Mouse (Mus musculus) Patski (cell line): Measurements from ENCODE around the gene Ap1g2. TPM values are rescaled to one million over a fixed set of nuclear protein-coding genes. Genes with fewer than 3 reads are reported as not detected.
A peak's percentile ranks its signal among the peaks of the same experiment; 100 is the strongest.

Experiments
- ATAC-seq: fragments of 100-300 bp; one replicate; pipeline ENCODE4 v1.8.0; 2021
- CTCF ChIA-PET: fragments of 350-600 bp; sonication (Branson Sonifier 250); formaldehyde crosslinking; loops from one replicate; lab custom pipeline; 2022; ENCODE audit warnings: inconsistent platforms; lab: Charles Lee
- POLR2A ChIA-PET: fragments of 350-600 bp; sonication (Branson Sonifier 250); formaldehyde crosslinking; loops from one replicate; lab custom pipeline; 2022; ENCODE audit warnings: antibody characterized with exemption, inconsistent platforms; lab: Charles Lee
- DNase-seq: peaks from one replicate; pipeline ENCODE4 v3.0.0-alpha.2; 2011; ENCODE audit warnings: low read depth, low spot score
- H3K27me3 ChIP-seq: fragments of 371-371 bp; one replicate; pipeline ENCODE4 v1.5.1; 2021
- CTCF ChIP-seq: fragments of 100-300 bp; IDR thresholded peaks from one replicate; pipeline ENCODE4 v1.5.1; 2021
- in situ Hi-C: fragments of 300-500 bp; cut with MboI; formaldehyde crosslinking; loops from 3 replicates; pipeline ENCODE4 v1.11.1; 2018; ENCODE audit warnings: low pct_unique_long_range_greater_than_20kb, mixed read lengths
- polyA plus RNA-seq: library from polyadenylated mRNA; unstranded; gene quantifications from one replicate; pipeline ENCODE4 v1.2.3, GENCODE M21; 2021

Gene Ap1g2
- polyA plus RNA-seq, 1 experiment from 2014 or later: 25.9 TPM

DNA sequence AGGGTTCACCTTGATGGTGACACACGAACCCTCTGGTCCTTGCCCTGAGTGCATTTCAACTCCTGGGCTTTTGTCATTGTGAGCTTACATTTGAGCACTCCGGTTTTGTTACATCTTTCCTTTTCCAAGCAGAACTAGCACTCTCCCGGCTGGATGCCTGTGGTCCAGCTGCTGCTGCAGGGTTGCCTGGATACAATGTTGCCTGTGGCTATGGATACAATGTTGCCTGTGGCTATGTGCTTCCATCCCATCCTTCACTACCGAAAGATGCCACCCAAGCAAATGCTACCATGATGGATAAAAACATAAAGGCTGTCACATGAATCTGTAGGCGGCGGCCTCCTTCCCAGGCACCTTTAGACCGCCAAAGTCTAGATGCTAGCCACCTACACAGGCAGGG, 20.1 kb upstream of the Ap1g2 start:
- H3K27me3 ChIP-seq: peaks cover 44% of the 10 kb centered on the region
- TF ChIP-seq CTCF: no peak
- in situ Hi-C loops: loop anchor here (10.0 kb wide), 1 partner anchor 408 kb away; no protein-coding TSS in a partner anchor
- CTCF ChIA-PET: no interaction called here
- POLR2A ChIA-PET: no interaction called here
- no peak for DNase-seq
- no peak for ATAC-seq

DNA sequence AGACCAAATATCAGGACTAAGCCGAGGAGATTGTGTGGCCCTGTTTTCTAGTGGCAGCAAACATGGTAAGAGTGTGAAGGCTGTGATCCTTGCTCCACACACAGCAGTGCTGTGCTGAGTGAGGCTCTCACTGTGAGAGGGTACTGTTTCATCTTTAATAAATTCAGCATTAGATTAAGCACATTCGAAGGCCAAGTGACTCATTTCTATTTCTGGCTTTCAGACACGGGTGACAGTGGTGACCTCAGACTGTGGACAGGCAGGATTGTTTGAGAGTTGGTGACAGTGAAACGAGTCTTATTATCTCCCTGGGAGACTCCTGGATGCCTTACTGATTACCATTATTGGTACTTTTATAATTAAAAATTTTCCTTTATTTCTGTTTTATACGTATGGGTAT, 19.3 kb upstream of the Ap1g2 start:
- no peak for DNase-seq
- TF ChIP-seq CTCF: no peak
- H3K27me3 ChIP-seq: peaks cover 37% of the 10 kb centered on the region
- in situ Hi-C loops: loop anchor here (10.0 kb wide), 1 partner anchor 409 kb away; no protein-coding TSS in a partner anchor
- ChIA-PET CTCF (interaction anchor here (8.0 kb wide), 1 partner anchor 22 kb away, joined by 35 read pairs; no protein-coding TSS in a partner anchor), POLR2A (no interaction called here)
- ATAC-seq: no peak

DNA sequence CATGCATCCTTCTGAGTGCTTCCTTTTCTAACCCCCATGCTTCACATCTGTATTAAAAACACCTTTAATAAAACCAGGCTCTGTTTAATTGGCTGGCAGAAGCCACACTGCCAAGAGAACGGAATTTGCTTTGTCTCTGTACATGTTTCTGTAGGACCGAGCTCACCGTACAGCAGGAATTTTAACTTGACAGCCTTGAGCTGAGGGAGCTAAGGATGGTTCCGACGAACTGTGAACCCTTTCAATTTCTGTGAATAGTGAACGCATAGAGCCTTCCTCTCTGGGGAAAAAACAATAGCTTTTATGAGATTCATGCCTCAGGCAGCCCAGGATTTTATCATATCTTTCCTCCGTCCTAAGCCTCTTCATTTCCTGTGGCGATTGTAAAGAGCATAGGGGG, 16.0 kb upstream of the Ap1g2 start:
- no peak for TF ChIP-seq CTCF

DNA sequence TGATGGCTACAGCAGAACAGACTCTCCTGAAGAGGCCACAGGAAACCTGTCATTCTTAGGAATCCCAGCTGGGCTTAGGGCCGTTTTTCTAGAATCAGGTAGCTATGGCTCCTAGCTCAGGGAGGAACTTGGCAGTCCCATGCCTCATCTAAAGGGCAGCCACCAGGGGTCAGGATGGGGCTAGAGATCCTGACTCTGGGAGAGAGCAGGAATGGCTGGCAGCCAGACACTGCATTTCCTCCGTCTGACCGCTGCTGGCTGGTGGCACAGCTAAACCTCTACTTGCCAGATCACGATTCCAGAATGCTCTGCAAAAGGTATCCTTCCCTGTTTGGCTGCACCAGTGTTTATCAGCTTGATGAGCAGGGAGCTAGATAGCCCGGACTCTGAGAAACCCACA, 15.6 kb upstream of the Ap1g2 start:
- ChIA-PET POLR2A (interaction anchor here (0.6 to 0.9 kb wide), 3 partner anchors 43 to 1061 kb away, joined by 3 to 8 read pairs (median 3); no protein-coding TSS in a partner anchor), CTCF (interaction anchor here (0.6 to 8.0 kb wide), 10 partner anchors 9 to 375 kb away, joined by 3 to 38 read pairs (median 4); no protein-coding TSS in a partner anchor)
- in situ Hi-C loops: loop anchor here (5.0 to 10.0 kb wide), 3 partner anchors 40 to 413 kb away; no protein-coding TSS in a partner anchor
- peaks cover 34% of the 10 kb centered on the region for H3K27me3 ChIP-seq
- peak; percentile 48 for DNase-seq
- no peak for TF ChIP-seq CTCF
- ATAC-seq: peak; percentile 91

More for the DNA sequence above, 16.0 kb upstream of the Ap1g2 start:
- in situ Hi-C loops: loop anchor here (5.0 to 10.0 kb wide), 3 partner anchors 40 to 412 kb away; no protein-coding TSS in a partner anchor
- POLR2A ChIA-PET: interaction anchor here (0.9 kb wide), 1 partner anchor 100 kb away, joined by 3 read pairs; no protein-coding TSS in a partner anchor
- ATAC-seq (no peak), DNase-seq (no peak)
- peaks cover 35% of the 10 kb centered on the region for H3K27me3 ChIP-seq
- CTCF ChIA-PET: interaction anchor here (1.0 to 8.0 kb wide), 9 partner anchors 9 to 101 kb away, joined by 3 to 38 read pairs (median 5); no protein-coding TSS in a partner anchor

DNA sequence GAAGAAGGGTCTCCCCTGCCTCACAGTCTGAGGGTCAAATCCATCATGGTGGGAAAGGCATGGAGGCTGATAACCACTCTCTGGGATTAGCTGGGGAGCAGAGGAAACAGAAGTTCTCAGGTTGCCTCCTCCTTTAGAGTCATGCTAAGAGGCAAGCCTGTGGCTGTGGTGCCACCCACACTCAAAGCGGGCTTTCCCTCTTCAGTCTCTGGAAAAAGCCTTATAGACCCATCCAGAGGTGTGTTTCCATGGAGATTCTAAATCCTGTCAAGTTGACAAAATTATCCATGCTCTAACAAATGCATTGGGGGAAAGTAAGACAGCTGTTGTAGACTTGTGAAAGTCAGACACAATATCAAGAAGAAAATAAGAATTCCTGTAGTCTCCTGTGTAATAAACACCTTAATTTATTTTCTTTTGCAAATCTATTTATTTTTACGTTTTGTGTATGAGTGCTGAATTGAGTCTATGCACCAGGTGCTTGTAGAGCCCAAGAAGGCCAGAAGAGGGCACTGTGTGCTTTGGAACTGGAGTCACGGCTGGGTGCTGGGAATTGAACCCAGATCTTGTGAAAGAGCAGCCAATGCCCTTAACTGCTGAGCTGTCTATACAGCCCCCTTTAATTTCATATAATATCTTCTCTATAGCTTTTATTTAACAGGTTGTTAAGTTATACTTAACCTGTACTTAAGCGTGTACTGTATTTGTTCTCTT, 13.2 kb upstream of the Ap1g2 start:
- peaks cover 36% of the 10 kb centered on the region for H3K27me3 ChIP-seq
- CTCF ChIA-PET: interaction anchor here (0.7 to 8.0 kb wide), 4 partner anchors 14 to 87 kb away, joined by 3 to 38 read pairs (median 19); no protein-coding TSS in a partner anchor
- ATAC-seq (no peak), DNase-seq (no peak)
- no peak for TF ChIP-seq CTCF
- POLR2A ChIA-PET: no interaction called here
- in situ Hi-C loops: loop anchor here (5.0 to 10.0 kb wide), 3 partner anchors 43 to 415 kb away; no protein-coding TSS in a partner anchor

DNA sequence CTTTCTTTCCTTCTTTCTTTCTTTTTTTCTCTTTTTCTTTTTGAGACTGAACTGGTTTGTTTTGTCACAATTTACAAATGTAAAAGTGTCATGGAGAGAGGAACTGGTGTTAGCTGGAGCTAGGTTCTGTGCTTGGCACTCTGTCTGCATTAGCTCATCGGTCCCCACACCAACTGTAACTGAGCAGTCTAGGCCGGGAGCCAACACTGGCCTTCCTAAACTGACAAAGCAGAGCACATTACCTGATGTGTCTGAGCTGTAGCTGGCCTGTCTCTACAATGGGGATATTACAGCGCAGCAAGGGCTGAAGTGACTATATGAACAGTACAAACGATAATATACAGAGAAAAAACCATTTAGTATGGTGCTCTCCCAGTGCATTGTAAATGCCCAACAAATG, 12.5 kb upstream of the Ap1g2 start:
- ChIA-PET POLR2A (no interaction called here), CTCF (interaction anchor here (1.1 to 8.0 kb wide), 3 partner anchors 12 to 42 kb away, joined by 3 to 35 read pairs (median 7); partner anchors contain the start of gene Ap1g2)
- peaks cover 35% of the 10 kb centered on the region for H3K27me3 ChIP-seq
- DNase-seq (no peak), ATAC-seq (no peak)
- TF ChIP-seq CTCF: no peak
- in situ Hi-C loops: no loop called here

DNA sequence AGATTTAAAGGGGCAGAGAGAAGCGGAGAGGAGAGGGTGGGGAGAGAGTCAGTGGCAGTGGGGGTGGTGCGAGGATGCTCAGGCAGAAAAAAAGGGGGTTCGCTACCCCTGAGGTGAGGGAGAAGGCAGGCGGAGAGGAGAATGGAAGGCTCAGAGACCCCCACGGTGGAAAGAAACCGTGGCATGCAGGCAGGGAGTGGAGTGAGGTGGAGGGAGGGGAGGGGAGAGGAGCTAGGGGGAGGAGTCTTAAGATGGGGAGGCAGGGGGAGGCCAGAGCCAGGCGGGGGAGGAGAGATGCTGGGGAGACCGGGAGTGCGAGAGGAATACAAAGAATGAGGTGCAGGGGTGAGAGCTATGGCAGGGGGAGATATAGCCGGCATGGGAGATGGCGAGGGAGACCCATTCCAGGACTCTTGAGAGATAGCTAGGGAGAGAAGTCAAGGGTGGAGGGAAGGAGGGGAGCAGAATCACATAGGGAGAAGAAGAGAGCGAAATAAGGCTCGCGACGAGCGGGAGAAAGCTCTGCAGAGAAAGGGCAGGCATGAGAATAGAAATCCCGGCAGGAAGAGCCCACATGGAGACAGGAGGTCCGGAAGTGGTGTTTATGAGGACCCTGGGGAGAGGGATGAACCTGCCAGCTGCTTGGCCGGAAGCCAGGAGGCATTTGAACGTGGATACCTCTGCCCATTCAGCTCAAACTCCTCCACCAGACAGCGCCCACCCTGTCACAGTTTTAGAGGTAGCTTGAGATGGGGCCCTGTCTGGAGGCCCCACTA, 10.2 kb upstream of the Ap1g2 start, which contains the start of gene Jph4:
TSS of gene Jph4 (minus strand) at position 511 of the 776 bp plus-strand sequence.
- ATAC-seq: no peak
- no peak for TF ChIP-seq CTCF
- peaks cover 45% of the 10 kb centered on the region for H3K27me3 ChIP-seq
- no peak for DNase-seq
- POLR2A ChIA-PET: interaction anchor here (0.5 kb wide), 1 partner anchor 291 kb away, joined by 5 read pairs; no protein-coding TSS in a partner anchor
- CTCF ChIA-PET: interaction anchor here (3.0 kb wide), 1 partner anchor 45 kb away, joined by 7 read pairs; no protein-coding TSS in a partner anchor
- in situ Hi-C loops: no loop called here

DNA sequence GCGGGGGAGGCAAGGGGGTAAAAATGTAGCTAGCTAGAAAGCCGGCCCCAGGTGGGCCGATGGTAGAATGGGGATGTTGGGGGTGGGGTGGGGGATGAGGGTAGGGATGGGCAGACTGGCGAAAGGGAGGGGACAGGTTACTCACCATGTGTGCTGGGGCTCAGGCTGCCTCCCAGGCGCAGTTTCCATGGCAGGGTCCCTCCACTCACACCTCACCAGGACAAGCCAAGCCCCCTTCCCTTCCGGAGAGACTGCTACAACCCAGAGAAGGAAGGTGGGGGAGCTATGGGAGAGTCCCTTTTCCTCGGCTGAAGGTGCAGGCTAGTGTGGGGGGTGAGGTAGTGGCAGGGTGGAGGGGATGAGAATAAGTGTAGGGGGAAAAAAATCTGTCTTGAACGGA, 9.5 kb upstream of the Ap1g2 start:
- CTCF ChIA-PET: interaction anchor here (3.0 kb wide), 1 partner anchor 45 kb away, joined by 7 read pairs; no protein-coding TSS in a partner anchor
- POLR2A ChIA-PET: no interaction called here
- in situ Hi-C loops: no loop called here
- no peak for TF ChIP-seq CTCF
- no peak for ATAC-seq
- peaks cover 47% of the 10 kb centered on the region for H3K27me3 ChIP-seq
- DNase-seq: no peak

DNA sequence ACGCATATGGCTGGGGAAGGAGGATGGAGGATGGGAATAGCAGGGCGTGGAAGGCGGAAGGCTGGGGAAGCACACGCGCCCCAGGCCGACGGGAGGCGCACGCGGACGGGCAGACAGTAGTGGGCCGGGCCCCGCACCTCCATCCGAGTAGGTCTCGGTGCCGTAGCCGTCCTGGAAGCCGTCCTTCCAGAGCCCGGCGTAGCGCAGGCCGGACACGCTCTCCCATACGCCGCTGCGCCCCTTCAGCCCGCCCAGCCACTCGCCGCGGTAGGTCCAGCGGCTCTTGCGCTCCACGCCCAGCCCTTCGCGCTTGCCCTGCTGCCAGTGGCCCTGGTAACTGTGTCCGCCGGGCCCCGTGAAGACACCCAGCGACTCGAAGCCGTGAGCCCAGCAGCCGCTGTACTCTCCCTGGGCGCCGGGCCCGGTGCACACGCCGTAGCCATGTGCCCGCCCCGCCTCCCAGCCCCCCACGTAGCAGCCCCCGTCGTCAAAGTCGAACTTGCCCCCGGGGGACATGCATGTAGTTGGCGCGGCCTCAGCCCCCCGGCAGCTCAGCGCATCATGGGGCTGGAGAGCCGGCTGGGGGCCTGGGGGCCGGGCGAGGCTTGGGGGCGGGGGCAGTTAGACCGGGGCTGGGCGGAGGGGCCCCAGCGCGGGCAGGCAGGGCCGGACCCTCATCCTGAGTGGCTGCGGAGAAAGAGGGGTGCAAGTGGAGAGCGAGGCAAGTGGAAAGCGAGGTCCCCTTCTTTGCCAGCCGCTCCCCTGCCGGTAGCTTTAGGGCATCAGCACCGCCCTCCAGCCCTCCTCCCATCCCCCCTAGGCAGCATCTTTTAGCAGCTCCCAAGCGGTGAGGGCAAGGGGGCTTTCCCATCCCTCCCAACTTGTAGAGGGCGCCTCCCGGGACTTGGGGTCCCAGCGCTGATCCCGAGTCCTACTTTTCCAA, 8.6 kb upstream of the Ap1g2 start:
- peaks cover 47% of the 10 kb centered on the region for H3K27me3 ChIP-seq
- DNase-seq (no peak), ATAC-seq (peak; percentile 55)
- TF ChIP-seq CTCF: no peak
- CTCF ChIA-PET: interaction anchor here (1.1 kb wide), 1 partner anchor 46 kb away, joined by 3 read pairs; no protein-coding TSS in a partner anchor
- POLR2A ChIA-PET: interaction anchor here (0.6 kb wide), 1 partner anchor 560 kb away, joined by 5 read pairs; no protein-coding TSS in a partner anchor
- in situ Hi-C loops: no loop called here
